Mouse (Mus musculus) adrenal gland, postnatal 14 days (tissue): Measurements from ENCODE around the gene Qpctl. TPM values are rescaled to one million over a fixed set of nuclear protein-coding genes. Genes with fewer than 3 reads are reported as not detected.

Experiments
- microRNA-seq, 2 experiments: library from miRNA; unstranded; fragments of <30 nt; microRNA quantifications; one replicate each; pipeline ENCODE4 v1.2.0; 2021
- total RNA-seq: library from RNA; stranded (reverse); gene quantifications from 2 replicates; pipeline ENCODE4 v1.2.3, GENCODE M21; 2021

Qpctl gene
- total RNA-seq, 1 experiment from 2014 or later, result 13.2 TPM

Small RNAs within 50 kb of the gene (microRNA-seq; reads per million reads assigned to microRNA genes)
- gene Mir330, result 425 to 433 reads per million in 2 experiments

Other genes starting within 250 kb of the Qpctl start
- 12.2 and 12.9 TPM in 2 replicates for gene Ccdc61, start 238.9 kb downstream of the Qpctl start, total RNA-seq
- 7.2 and 8.0 TPM in 2 replicates for gene Nova2, start 223.4 kb downstream of the Qpctl start, total RNA-seq
- gene Nanos2, start 161.9 kb downstream of the Qpctl start, total RNA-seq, result not detected in 2 replicates
- 7.1 and 8.2 TPM in 2 replicates for gene Mypop, start 158.0 kb downstream of the Qpctl start, total RNA-seq
- 35.9 and 38.6 TPM in 2 replicates for gene Irf2bp1, start 145.2 kb downstream of the Qpctl start, total RNA-seq
- 0.34 and 6.8 TPM in 2 replicates for gene Foxa3, start 125.8 kb downstream of the Qpctl start, total RNA-seq
- 83.7 and 84.3 TPM in 2 replicates for gene Sympk, start 124.9 kb downstream of the Qpctl start, total RNA-seq
- not detected in 2 replicates for gene Rsph6a, start 94.6 kb downstream of the Qpctl start, total RNA-seq
- gene Dmwd, start 73.1 kb downstream of the Qpctl start, total RNA-seq, result 45.7 and 47.7 TPM in 2 replicates
- 64.2 and 65.6 TPM in 2 replicates for gene Dmpk, start 65.4 kb downstream of the Qpctl start, total RNA-seq
- 13.3 and 15.3 TPM in 2 replicates for gene Six5, start 54.7 kb downstream of the Qpctl start, total RNA-seq
- gene Gm4969, start 30.9 kb downstream of the Qpctl start, total RNA-seq, result 0.19 TPM in 1 of 2 replicates, not detected in the other
- gene Fbxo46, start 29.4 kb downstream of the Qpctl start, total RNA-seq, result 11.2 and 11.9 TPM in 2 replicates
- gene Snrpd2, start 431 bp upstream of the Qpctl start, total RNA-seq, result 79.1 and 87.8 TPM in 2 replicates
- 0.71 and 0.93 TPM in 2 replicates for gene Gipr, start 16.8 kb upstream of the Qpctl start, total RNA-seq
- 36.9 and 46.6 TPM in 2 replicates for gene Eml2, start 27.1 kb upstream of the Qpctl start, total RNA-seq
- 9.7 and 12.4 TPM in 2 replicates for gene Gpr4, start 63.2 kb upstream of the Qpctl start, total RNA-seq
- gene Opa3, start 79.0 kb upstream of the Qpctl start, total RNA-seq, result 27.5 and 28.5 TPM in 2 replicates
- gene Vasp, start 122.5 kb upstream of the Qpctl start, total RNA-seq, result 62.0 and 79.0 TPM in 2 replicates
- gene Ppm1n, start 130.8 kb upstream of the Qpctl start, total RNA-seq, result 0.19 TPM in 1 of 2 replicates, not detected in the other
- gene Rtn2, start 133.3 kb upstream of the Qpctl start, total RNA-seq, result 6.0 and 7.9 TPM in 2 replicates
- gene Fosb, start 160.8 kb upstream of the Qpctl start, total RNA-seq, result 2.1 and 22.4 TPM in 2 replicates
- gene Ercc1, start 195.5 kb upstream of the Qpctl start, total RNA-seq, result 37.1 and 46.7 TPM in 2 replicates
- gene Cd3eap, start 210.2 kb upstream of the Qpctl start, total RNA-seq, result 12.2 and 14.5 TPM in 2 replicates
- 7.3 and 8.3 TPM in 2 replicates for gene Ppp1r13l, start 210.5 kb upstream of the Qpctl start, total RNA-seq
- 28.2 and 30.2 TPM in 2 replicates for gene Ercc2, start 232.7 kb upstream of the Qpctl start, total RNA-seq